Comparison of ENCODE assay signal across 8 mouse cellular contexts in the genomic region with DNA sequence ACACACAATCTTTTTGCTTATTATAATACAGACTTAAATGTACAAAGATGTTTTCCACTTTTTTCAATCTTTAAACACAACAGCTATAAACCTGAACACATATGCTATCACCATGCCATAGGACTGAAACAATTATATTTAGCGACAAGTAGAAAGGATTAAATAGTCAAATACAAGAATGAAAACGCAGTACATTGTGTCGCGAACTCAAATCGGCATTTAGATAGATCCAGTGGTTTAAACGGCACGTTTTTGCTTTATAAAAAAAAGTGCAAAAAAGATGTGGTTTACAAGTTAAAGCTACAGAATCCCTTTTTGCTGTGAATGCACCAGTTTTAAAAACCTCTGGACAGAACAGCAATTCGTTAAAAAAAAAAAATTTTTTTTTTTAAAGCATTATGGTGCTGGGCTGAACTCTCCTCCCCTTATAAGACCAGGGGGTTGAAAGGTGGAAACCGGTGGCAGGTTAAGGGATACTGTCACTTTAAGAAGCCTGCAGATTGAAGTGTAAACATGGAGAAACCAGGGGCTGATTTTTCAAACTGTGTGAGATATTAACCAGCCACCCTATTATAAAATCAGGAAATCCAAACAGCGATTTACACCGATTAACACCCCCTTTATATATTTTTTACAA. TPM values are rescaled to one million over a fixed set of nuclear protein-coding genes. Genes with fewer than 3 reads are reported as not detected.
DNase-seq lines count a peak whose midpoint lies in the region; ATAC-seq and TF ChIP-seq lines count a peak whose summit lies in the region.

No protein-coding gene starts in this region.

- intact Hi-C loops in gastrocnemius, postnatal 14 days (cut with DNase I; ENCODE audit: low total_unique reads): no loop called here

- H3K27me3 ChIP-seq in embryonic facial prominence, embryonic 10.5 days (replicated peaks; ENCODE audit: low read depth, poor library complexity, severe bottlenecking): no peaks in the 10 kb centered on the region
- H3K27me3 ChIP-seq in intestine, embryonic 14.5 days (replicated peaks; ENCODE audit: control insufficient read depth, insufficient read depth, low read length): no peaks in the 10 kb centered on the region
- no peaks in the 10 kb centered on the region for H3K27me3 ChIP-seq in neural tube, embryonic 12.5 days (replicated peaks)

- H3K9ac ChIP-seq in intestine, embryonic 14.5 days (ENCODE audit: low read length): peak overlapping the region; percentile 100
- peak overlapping the region; percentile 68 for H3K9ac ChIP-seq in neural tube, embryonic 12.5 days

- WGBS in embryonic facial prominence, embryonic 10.5 days: 13% methylated on average over 11 of the region's 11 CpGs
- WGBS in intestine, embryonic 14.5 days: 3% methylated on average over 11 of the region's 11 CpGs
- WGBS in neural tube, embryonic 12.5 days: 10% methylated on average over 11 of the region's 11 CpGs

- peak overlapping the region; percentile 82 for H3K4me3 ChIP-seq in layer of hippocampus, adult 2 months
- peak overlapping the region; percentile 99 for H3K4me3 ChIP-seq in embryonic facial prominence, embryonic 10.5 days
- peak overlapping the region; percentile 92 for H3K4me3 ChIP-seq in intestine, embryonic 14.5 days (ENCODE audit: low read depth, low read length)
- H3K4me3 ChIP-seq in neural tube, embryonic 12.5 days: peak overlapping the region; percentile 49

- DNase-seq in layer of hippocampus, adult 2 months (ENCODE audit: low spot score in 2 of 2): no peak
- no peak for DNase-seq in layer of hippocampus, adult 9-11 months
- DNase-seq in embryonic facial prominence, embryonic 10.5 days (ENCODE audit: low spot score): peak; percentile 7
- no peak for DNase-seq in intestine, embryonic 14.5 days (ENCODE audit: low spot score)
- no peak for DNase-seq in ovary, adult 18-20 months (ENCODE audit: low spot score)
- DNase-seq in gastrocnemius, adult 18-20 months (ENCODE audit: low spot score): no peak
- no peak for DNase-seq in gastrocnemius, postnatal 14 days

- H3K27ac ChIP-seq in layer of hippocampus, adult 2 months: peak overlapping the region; percentile 94
- peak overlapping the region; percentile 99 for H3K27ac ChIP-seq in embryonic facial prominence, embryonic 10.5 days (replicated peaks)
- peak overlapping the region; percentile 43 for H3K27ac ChIP-seq in intestine, embryonic 14.5 days (ENCODE audit: low read depth)
- no peak overlapping the region for H3K27ac ChIP-seq in neural tube, embryonic 12.5 days

- ATAC-seq in intestine, embryonic 14.5 days (replicated peaks; ENCODE audit: low FRiP score, low TSS enrichment, low read depth): no peak
- no peak for ATAC-seq in neural tube, embryonic 12.5 days (ENCODE audit: low FRiP score, low read depth)

- peaks cover 5% of the 10 kb centered on the region; the same call in 1 of the 2 replicates for H3K9me3 ChIP-seq in embryonic facial prominence, embryonic 10.5 days
- H3K9me3 ChIP-seq in intestine, embryonic 14.5 days (ENCODE audit: control insufficient read depth, low read length): no peaks in the 10 kb centered on the region
- no peaks in the 10 kb centered on the region for H3K9me3 ChIP-seq in neural tube, embryonic 12.5 days

- peaks cover 39% of the 10 kb centered on the region for H3K36me3 ChIP-seq in embryonic facial prominence, embryonic 10.5 days (replicated peaks)
- 0 out of 2 replicates have a peak, but pooled peaks cover 3% of the 10 kb centered on the region for H3K36me3 ChIP-seq in intestine, embryonic 14.5 days (ENCODE audit: control insufficient read depth, insufficient read depth, low read length)
- peaks cover 4% of the 10 kb centered on the region; the same call in 1 of the 2 replicates for H3K36me3 ChIP-seq in neural tube, embryonic 12.5 days

- no peak for TF ChIP-seq CTCF in layer of hippocampus, adult 2 months (conservative IDR thresholded peaks at IDR 0.05)

- peak overlapping the region; percentile 55 for H3K4me2 ChIP-seq in intestine, embryonic 14.5 days (ENCODE audit: low read length)
- peak overlapping the region; percentile 67 for H3K4me2 ChIP-seq in neural tube, embryonic 12.5 days (replicated peaks)

- H3K4me1 ChIP-seq in embryonic facial prominence, embryonic 10.5 days: peaks cover 30% of the 10 kb centered on the region
- H3K4me1 ChIP-seq in intestine, embryonic 14.5 days (replicated peaks; ENCODE audit: control insufficient read depth, insufficient read depth, low read length): peaks cover 20% of the 10 kb centered on the region
- H3K4me1 ChIP-seq in neural tube, embryonic 12.5 days: peaks cover 19% of the 10 kb centered on the region

RNA-seq across cellular contexts. Expression of a gene that starts 4.1 kb away (rescaled TPM):
- total RNA-seq in layer of hippocampus, adult 2 months (2021): 10 to 100 TPM; 18.6 to 21.2 TPM
- 69.6 and 73.2 TPM in 2 replicates for polyA plus RNA-seq in embryonic facial prominence, embryonic 10.5 days (2016; fragmentation: Nextera tagmentation; extraction: Ambion mirVana)
- polyA plus RNA-seq in intestine, embryonic 14.5 days (2014; fragmentation: Nextera tagmentation; extraction: Ambion mirVana): 55.3 and 59.3 TPM in 2 replicates
- 255 and 261 TPM in 2 replicates for polyA plus RNA-seq in neural tube, embryonic 12.5 days (2016; fragmentation: Nextera tagmentation; extraction: Ambion mirVana)
- 10 to 100 TPM in 1 of 2 experiments, 1 to 10 TPM in 1; 1.7 to 11.8 TPM for total RNA-seq in gastrocnemius, adult 18-20 months (2021)
- 10 to 100 TPM; 12.0 to 22.4 TPM for total RNA-seq in gastrocnemius, postnatal 14 days (2021)

Comparison
In these comparisons a context has a peak if more than half of its experiments do, and no peak if none do; other contexts are left out.
1. H3K4me3 ChIP-seq: peak in every context shown above with its lines; median percentile 99 in embryonic facial prominence, embryonic 10.5 days; 92 in intestine, embryonic 14.5 days; 82 in layer of hippocampus, adult 2 months; 49 in neural tube, embryonic 12.5 days.